Mouse (Mus musculus) heart, postnatal 36 days (tissue): ENCODE measurements around the gene Ppfia3. TPM values are rescaled to one million over a fixed set of nuclear protein-coding genes. Genes with fewer than 3 reads are reported as not detected.

ENCODE experiments used
- total RNA-seq, 2 experiments: library from RNA; stranded (reverse); gene quantifications; 2 replicates each; pipeline ENCODE4 v1.2.3; 2021

Ppfia3 gene
- total RNA-seq, 2 experiments from 2014 or later = not detected

Other genes starting within 250 kb of the Ppfia3 start
- gene Rps11, start 242.6 kb downstream of the Ppfia3 start, total RNA-seq = 100 to 1,000 TPM; 567 to 587 TPM
- 100 to 1,000 TPM; 580 to 665 TPM for gene Rpl13a, start 238.3 kb downstream of the Ppfia3 start, total RNA-seq
- gene Gm45713, start 230.8 kb downstream of the Ppfia3 start, total RNA-seq = not detected
- gene Flt3l, start 230.6 kb downstream of the Ppfia3 start, total RNA-seq = 10 to 100 TPM in 1 of 2 experiments, 1 to 10 TPM in 1; 7.0 to 16.1 TPM
- gene Pih1d1, start 212.7 kb downstream of the Ppfia3 start, total RNA-seq = 10 to 100 TPM; 41.8 to 43.1 TPM
- 10 to 100 TPM; 20.6 to 22.8 TPM for gene Aldh16a1, start 212.4 kb downstream of the Ppfia3 start, total RNA-seq
- 10 to 100 TPM; 19.7 to 21.0 TPM for gene Slc17a7, start 203.1 kb downstream of the Ppfia3 start, total RNA-seq
- not detected for gene Gfy, start 187.4 kb downstream of the Ppfia3 start, total RNA-seq
- gene Pth2, start 186.0 kb downstream of the Ppfia3 start, total RNA-seq = not detected
- not detected for gene Ccdc155, start 162.1 kb downstream of the Ppfia3 start, total RNA-seq
- gene Dkkl1, start 154.9 kb downstream of the Ppfia3 start, total RNA-seq = not detected
- gene Tead2, start 151.3 kb downstream of the Ppfia3 start, total RNA-seq = 10 to 100 TPM; 10.3 to 11.4 TPM
- gene Cd37, start 127.9 kb downstream of the Ppfia3 start, total RNA-seq = 1 to 10 TPM; 2.8 to 4.4 TPM
- not detected for gene Slc6a16, start 125.9 kb downstream of the Ppfia3 start, total RNA-seq
- gene Slc6a21, start 89.5 kb downstream of the Ppfia3 start, total RNA-seq = not detected
- gene Trpm4, start 33.2 kb downstream of the Ppfia3 start, total RNA-seq = 10 to 100 TPM; 24.6 to 27.4 TPM
- 100 to 1,000 TPM; 842 to 873 TPM for gene Hrc, start 31.7 kb downstream of the Ppfia3 start, total RNA-seq
- 1 to 10 TPM; 1.3 to 1.7 TPM for gene Lin7b, start 3.6 kb upstream of the Ppfia3 start, total RNA-seq
- 10 to 100 TPM; 92.8 to 95.9 TPM for gene Snrnp70, start 28.7 kb upstream of the Ppfia3 start, total RNA-seq
- 1 to 10 TPM; 4.5 to 5.8 TPM for gene Kcna7, start 38.6 kb upstream of the Ppfia3 start, total RNA-seq
- under 1 TPM in 1 of 2 experiments, not detected in 1; 0.30 TPM for gene Ntf5, start 46.7 kb upstream of the Ppfia3 start, total RNA-seq
- not detected for gene Lhb, start 53.8 kb upstream of the Ppfia3 start, total RNA-seq
- gene Gys1, start 67.8 kb upstream of the Ppfia3 start, total RNA-seq = 100 to 1,000 TPM in 1 of 2 experiments, 10 to 100 TPM in 1; 96.0 to 102 TPM
- gene Ruvbl2, start 71.1 kb upstream of the Ppfia3 start, total RNA-seq = 10 to 100 TPM; 22.5 to 23.7 TPM
- 100 to 1,000 TPM; 246 to 262 TPM for gene Ftl1, start 92.9 kb upstream of the Ppfia3 start, total RNA-seq
- gene Bax, start 99.9 kb upstream of the Ppfia3 start, total RNA-seq = 10 to 100 TPM; 26.9 to 28.5 TPM
- gene Tulp2, start 114.9 kb upstream of the Ppfia3 start, total RNA-seq = under 1 TPM in 1 of 2 experiments, not detected in 1; 0.16 TPM
- gene Gm45808, start 119.8 kb upstream of the Ppfia3 start, total RNA-seq = 1 to 10 TPM; 5.4 to 5.8 TPM
- gene Dhdh, start 121.8 kb upstream of the Ppfia3 start, total RNA-seq = 1 to 10 TPM; 7.6 to 7.7 TPM
- gene Nucb1, start 143.4 kb upstream of the Ppfia3 start, total RNA-seq = 100 to 1,000 TPM; 140 to 148 TPM
- gene Ppp1r15a, start 159.2 kb upstream of the Ppfia3 start, total RNA-seq = 10 to 100 TPM; 32.0 to 32.9 TPM
- gene Plekha4, start 159.3 kb upstream of the Ppfia3 start, total RNA-seq = 1 to 10 TPM; 2.7 to 3.2 TPM
- gene Hsd17b14, start 187.9 kb upstream of the Ppfia3 start, total RNA-seq = under 1 TPM; 0.41 to 0.67 TPM
- gene Bcat2, start 203.1 kb upstream of the Ppfia3 start, total RNA-seq = 100 to 1,000 TPM; 232 to 235 TPM
- not detected for gene Fgf21, start 248.5 kb upstream of the Ppfia3 start, total RNA-seq